Comparison of ENCODE assay signal across 26 mouse cellular contexts in the genomic region with DNA sequence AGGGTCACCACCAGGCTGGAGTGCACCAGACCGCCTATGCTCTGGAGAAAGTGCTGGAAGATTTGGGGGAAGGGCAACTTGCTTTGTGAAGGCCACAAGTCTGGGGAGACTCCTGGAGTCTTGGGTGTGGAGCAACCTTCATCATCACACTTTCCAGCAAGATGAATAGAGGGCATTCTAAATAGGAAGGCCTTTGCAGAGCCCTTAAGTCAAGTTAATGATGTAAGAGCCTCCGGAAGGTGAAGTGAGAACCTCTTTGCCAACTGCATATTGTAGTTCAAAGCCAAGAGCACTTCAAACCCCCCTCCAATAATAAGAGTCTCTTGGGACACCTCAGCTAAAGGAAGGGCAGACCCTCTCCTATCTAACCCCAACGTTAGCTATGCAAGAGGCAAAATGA. TPM values are rescaled to one million over a fixed set of nuclear protein-coding genes. Genes with fewer than 3 reads are reported as not detected.
A peak's percentile ranks its signal among the peaks of the same experiment; 100 is the strongest.
DNase-seq lines count a peak whose midpoint lies in the region; ATAC-seq lines count a peak whose summit lies in the region.
"Had no signal": no experiment of that assay in that cellular context is flagged by ENCODE, and none has a peak within 500 bp of the region (broad histone marks: within the 10 kb centered on the region; RNA-seq: fewer than 3 reads in every experiment).

No protein-coding gene starts in this region.

- no peaks in the 10 kb centered on the region for H3K27me3 ChIP-seq in liver, embryonic 11.5 days (replicated peaks; ENCODE audit: control insufficient read depth, insufficient read depth, low read length)
- H3K27me3 ChIP-seq in liver, embryonic 13.5 days = no peaks in the 10 kb centered on the region
- no peaks in the 10 kb centered on the region for H3K27me3 ChIP-seq in liver, embryonic 16.5 days (ENCODE audit: control insufficient read depth, insufficient read depth, low read depth, low read length)
- no peaks in the 10 kb centered on the region for H3K27me3 ChIP-seq in midbrain, embryonic 10.5 days (ENCODE audit: low read depth, poor library complexity, severe bottlenecking)
- H3K27me3 ChIP-seq: embryonic facial prominence, embryonic 15.5 days; hindbrain, embryonic 12.5 days; midbrain, embryonic 13.5 days; neural tube, embryonic 15.5 days had no signal

- no peak overlapping the region for H3K4me3 ChIP-seq in liver, embryonic 11.5 days (ENCODE audit: low read depth, low read length)
- H3K4me3 ChIP-seq in liver, embryonic 13.5 days (replicated peaks) = no peak overlapping the region
- no peak overlapping the region for H3K4me3 ChIP-seq in liver, embryonic 16.5 days (ENCODE audit: low read depth, low read length)
- no peak overlapping the region for H3K4me3 ChIP-seq in midbrain, embryonic 10.5 days
- H3K4me3 ChIP-seq: embryonic facial prominence, embryonic 10.5 days; embryonic facial prominence, embryonic 15.5 days; forebrain, embryonic 12.5 days; hindbrain, embryonic 12.5 days; megakaryocyte, embryonic 14.5 days; midbrain, embryonic 13.5 days; neural tube, embryonic 15.5 days had no signal

- H3K4me1 ChIP-seq in liver, embryonic 11.5 days (replicated peaks; ENCODE audit: control insufficient read depth, insufficient read depth, low read length) = peaks cover 32% of the 10 kb centered on the region
- peaks cover 76% of the 10 kb centered on the region for H3K4me1 ChIP-seq in liver, embryonic 13.5 days (replicated peaks)
- peaks cover 55% of the 10 kb centered on the region for H3K4me1 ChIP-seq in liver, embryonic 16.5 days (ENCODE audit: control insufficient read depth, low read depth, low read length)
- H3K4me1 ChIP-seq in midbrain, embryonic 10.5 days = peaks cover 7% of the 10 kb centered on the region
- H3K4me1 ChIP-seq: forebrain, embryonic 12.5 days; hindbrain, embryonic 12.5 days; midbrain, embryonic 13.5 days had no signal

- H3K4me2 ChIP-seq in liver, embryonic 11.5 days = no peak overlapping the region
- no peak overlapping the region for H3K4me2 ChIP-seq in liver, embryonic 13.5 days
- H3K4me2 ChIP-seq in liver, embryonic 16.5 days (ENCODE audit: low read depth, low read length) = no peak overlapping the region
- H3K4me2 ChIP-seq: embryonic facial prominence, embryonic 15.5 days; forebrain, embryonic 12.5 days; heart, embryonic 11.5 days; hindbrain, embryonic 12.5 days; midbrain, embryonic 13.5 days; neural tube, embryonic 15.5 days had no signal

- peak overlapping the region; percentile 16; the same call in 1 of the 2 replicates for H3K9ac ChIP-seq in liver, embryonic 11.5 days (ENCODE audit: low read depth, low read length)
- H3K9ac ChIP-seq in liver, embryonic 13.5 days = peak overlapping the region; percentile 73; the same call in 1 of the 2 replicates
- H3K9ac ChIP-seq in liver, embryonic 16.5 days (ENCODE audit: low read depth, low read length) = peak overlapping the region; percentile 16; the same call in 1 of the 2 replicates
- H3K9ac ChIP-seq: embryonic facial prominence, embryonic 15.5 days; forebrain, embryonic 12.5 days; hindbrain, embryonic 12.5 days; midbrain, embryonic 13.5 days; neural tube, embryonic 15.5 days had no signal

- no peak overlapping the region for H3K27ac ChIP-seq in liver, embryonic 11.5 days (ENCODE audit: low read depth, low read length)
- H3K27ac ChIP-seq in liver, embryonic 13.5 days = peak overlapping the region; percentile 99
- peak overlapping the region; percentile 98; the same call in 1 of the 2 replicates for H3K27ac ChIP-seq in liver, embryonic 16.5 days (ENCODE audit: low read length)
- H3K27ac ChIP-seq in midbrain, embryonic 10.5 days (replicated peaks) = no peak overlapping the region
- H3K27ac ChIP-seq: embryonic facial prominence, embryonic 10.5 days; embryonic facial prominence, embryonic 15.5 days; forebrain, embryonic 12.5 days; hindbrain, embryonic 12.5 days; midbrain, embryonic 13.5 days; neural tube, embryonic 15.5 days had no signal

- ATAC-seq in liver, embryonic 11.5 days (replicated peaks; ENCODE audit: low FRiP score) = no peak
- no peak for ATAC-seq in liver, embryonic 13.5 days (ENCODE audit: low read depth)
- ATAC-seq in liver, embryonic 16.5 days (ENCODE audit: low read depth) = no peak
- ATAC-seq: intestine, postnatal 0 days; midbrain, embryonic 13.5 days had no signal

- DNase-seq in liver, embryonic 11.5 days (ENCODE audit: low spot score) = no peak
- DNase-seq in liver = no peak
- no peak for DNase-seq in liver, embryonic 13.5 days
- peak; percentile 68 for DNase-seq in lung, postnatal 25 days (ENCODE audit: low spot score)
- no peak for DNase-seq in Muller cell, postnatal 12 days (ENCODE audit: inconsistent ontology term)
- DNase-seq in midbrain, embryonic 10.5 days (ENCODE audit: low spot score) = no peak
- DNase-seq: adrenal gland, postnatal 25 days; cerebellum, adult 8-10 months; cerebellum, postnatal 25 days; heart, postnatal 36 days; kidney, adult 9 months; kidney, postnatal 10 days; layer of hippocampus, adult 9-11 months; retina, postnatal 1 day; right cerebral cortex, postnatal 14 days; thymus, postnatal 4 days had no signal

- no peaks in the 10 kb centered on the region for H3K36me3 ChIP-seq in liver, embryonic 11.5 days (ENCODE audit: control insufficient read depth, insufficient read depth, low read length)
- H3K36me3 ChIP-seq in liver, embryonic 13.5 days = no peaks in the 10 kb centered on the region
- H3K36me3 ChIP-seq in liver, embryonic 16.5 days (ENCODE audit: control insufficient read depth, insufficient read depth) = no peaks in the 10 kb centered on the region
- no peaks in the 10 kb centered on the region for H3K36me3 ChIP-seq in midbrain, embryonic 10.5 days
- H3K36me3 ChIP-seq: embryonic facial prominence, embryonic 10.5 days; embryonic facial prominence, embryonic 15.5 days; forebrain, embryonic 12.5 days; hindbrain, embryonic 12.5 days; midbrain, embryonic 13.5 days; neural tube, embryonic 15.5 days had no signal

- no peaks in the 10 kb centered on the region for H3K9me3 ChIP-seq in liver, embryonic 11.5 days (ENCODE audit: control insufficient read depth, low read length)
- no peaks in the 10 kb centered on the region for H3K9me3 ChIP-seq in liver, embryonic 13.5 days (replicated peaks)
- H3K9me3 ChIP-seq in liver, embryonic 16.5 days (replicated peaks; ENCODE audit: control insufficient read depth, low read length) = no peaks in the 10 kb centered on the region
- H3K9me3 ChIP-seq in midbrain, embryonic 10.5 days (replicated peaks) = no peaks in the 10 kb centered on the region
- H3K9me3 ChIP-seq: embryonic facial prominence, embryonic 10.5 days; embryonic facial prominence, embryonic 15.5 days; forebrain, embryonic 12.5 days; hindbrain, embryonic 12.5 days; megakaryocyte, embryonic 14.5 days; midbrain, embryonic 13.5 days; neural tube, embryonic 15.5 days had no signal

- 87% methylated on average over 3 of the region's 3 CpGs for WGBS in liver, embryonic 11.5 days
- 82% methylated on average over 3 of the region's 3 CpGs for WGBS in liver, embryonic 13.5 days (ENCODE audit: insufficient replicate concordance)
- 85% methylated on average over 3 of the region's 3 CpGs for WGBS in liver, embryonic 16.5 days (ENCODE audit: insufficient replicate concordance)
- 87% methylated on average over 3 of the region's 3 CpGs for WGBS in midbrain, embryonic 10.5 days

RNA-seq across cellular contexts. Expression of a gene that starts 18.3 kb away (rescaled TPM):
- 81.9 and 84.0 TPM in 2 replicates for polyA plus RNA-seq in liver, embryonic 11.5 days (2014; fragmentation: Nextera tagmentation; extraction: Ambion mirVana)
- polyA plus RNA-seq in liver, embryonic 13.5 days (2015; fragmentation: Nextera tagmentation; extraction: Ambion mirVana) = 77.9 and 83.7 TPM in 2 replicates
- 59.4 and 64.7 TPM in 2 replicates for polyA plus RNA-seq in liver, embryonic 16.5 days (2015; fragmentation: Nextera tagmentation; extraction: Ambion mirVana)
- polyA plus RNA-seq in midbrain, embryonic 10.5 days (2016; fragmentation: Nextera tagmentation; extraction: Ambion mirVana) = 65.3 and 66.6 TPM in 2 replicates

Comparison
In these comparisons a context has a peak if more than half of its experiments do, and no peak if none do; other contexts are left out.
1. H3K27ac ChIP-seq: peak in liver, embryonic 13.5 days (single experiment) and liver, embryonic 16.5 days (single experiment); none in liver, embryonic 11.5 days (single experiment) and midbrain, embryonic 10.5 days (single experiment).
2. H3K9ac ChIP-seq: peak in every context shown above with its lines; median percentile 73 in liver, embryonic 13.5 days; 16 in liver, embryonic 11.5 days; 16 in liver, embryonic 16.5 days.